Mouse (Mus musculus): ENCODE data around the gene Gm14085. TPM values are rescaled to one million over a fixed set of nuclear protein-coding genes. Genes with fewer than 3 reads are reported as not detected.
"Not testable (repeated sequence)": the region's sequence is repeated elsewhere in the genome, so short reads cannot be mapped to it uniquely, and the experiment has no call there.

Gene Gm14085
- polyA plus RNA-seq (2014; fragmentation: Nextera tagmentation; extraction: Ambion mirVana): not detected in 2 replicates

- Histone ChIP-seq H3K9me3 (ENCODE audit: control insufficient read depth, low read length) (no peaks in the 10 kb centered on the region), H3K27me3 (ENCODE audit: control insufficient read depth, insufficient read depth, low read length) (no peaks in the 10 kb centered on the region), H3K9ac (ENCODE audit: low read length) (no peak within 1 kb of the TSS), H3K4me1 (ENCODE audit: control insufficient read depth, insufficient read depth, low read length) (no peaks in the 10 kb centered on the region), H3K27ac (ENCODE audit: low read depth, low read length) (no peak within 1 kb of the TSS), H3K4me3 (ENCODE audit: low read depth, low read length) (no peak within 1 kb of the TSS), H3K4me2 (no peak within 1 kb of the TSS), H3K36me3 (ENCODE audit: control insufficient read depth, insufficient read depth, low read length) (no peaks in the 10 kb centered on the region)
- no peak for ATAC-seq (ENCODE audit: low FRiP score)
- DNase-seq (ENCODE audit: low spot score, missing footprints): no peak
- 84% methylated on average over 1 of the region's 1 CpGs for WGBS
Observed at GRCm38 (mm10) chr2:122484641-122485040, at the start of gene Gm14085. Gm14085 (plus strand) TSS chr2:122484941.

- H3K27me3 ChIP-seq (ENCODE audit: control insufficient read depth, insufficient read depth, low read length); H3K9ac ChIP-seq (ENCODE audit: low read length); H3K4me1 ChIP-seq (ENCODE audit: control insufficient read depth, insufficient read depth, low read length); DNase-seq (ENCODE audit: low spot score, missing footprints); ATAC-seq (ENCODE audit: low FRiP score); H3K4me3 ChIP-seq (ENCODE audit: low read depth, low read length); H3K27ac ChIP-seq (ENCODE audit: low read depth, low read length); H3K36me3 ChIP-seq (ENCODE audit: control insufficient read depth, insufficient read depth, low read length); H3K4me2 ChIP-seq; H3K9me3 ChIP-seq (ENCODE audit: control insufficient read depth, low read length): not testable (repeated sequence)
- WGBS: 89% methylated on average over 5 of the region's 5 CpGs
Observed at GRCm38 (mm10) chr2:122438706-122439482, 45.8 kb upstream of the Gm14085 start.

GRCm38 (mm10) chr2:122440521-122440920 lies 44.2 kb upstream of the Gm14085 start:
- not testable (repeated sequence) for H3K9ac ChIP-seq (ENCODE audit: low read length); ATAC-seq (ENCODE audit: low FRiP score); H3K9me3 ChIP-seq (ENCODE audit: control insufficient read depth, low read length); H3K4me2 ChIP-seq; DNase-seq (ENCODE audit: low spot score, missing footprints); H3K4me3 ChIP-seq (ENCODE audit: low read depth, low read length); H3K27ac ChIP-seq (ENCODE audit: low read depth, low read length); H3K27me3 ChIP-seq (ENCODE audit: control insufficient read depth, insufficient read depth, low read length); H3K36me3 ChIP-seq (ENCODE audit: control insufficient read depth, insufficient read depth, low read length); H3K4me1 ChIP-seq (ENCODE audit: control insufficient read depth, insufficient read depth, low read length)
- WGBS: 45% methylated on average over 1 of the region's 3 CpGs

GRCm38 (mm10) chr2:122441000-122441933 lies 43.5 kb upstream of the Gm14085 start:
- Histone ChIP-seq H3K9ac (ENCODE audit: low read length) (no peak overlapping the region), H3K27ac (ENCODE audit: low read depth, low read length) (no peak overlapping the region), H3K4me3 (ENCODE audit: low read depth, low read length) (no peak overlapping the region), H3K36me3 (ENCODE audit: control insufficient read depth, insufficient read depth, low read length) (no peaks in the 10 kb centered on the region), H3K9me3 (ENCODE audit: control insufficient read depth, low read length) (no peaks in the 10 kb centered on the region), H3K27me3 (ENCODE audit: control insufficient read depth, insufficient read depth, low read length) (no peaks in the 10 kb centered on the region), H3K4me2 (no peak overlapping the region), H3K4me1 (ENCODE audit: control insufficient read depth, insufficient read depth, low read length) (no peaks in the 10 kb centered on the region)
- ATAC-seq (ENCODE audit: low FRiP score) (no peak), DNase-seq (ENCODE audit: low spot score, missing footprints) (no peak)
- WGBS: 85% methylated on average over 7 of the region's 7 CpGs

- Histone ChIP-seq H3K4me2 (no peak overlapping the region), H3K36me3 (ENCODE audit: control insufficient read depth, insufficient read depth, low read length) (no peaks in the 10 kb centered on the region), H3K9ac (ENCODE audit: low read length) (no peak overlapping the region), H3K9me3 (ENCODE audit: control insufficient read depth, low read length) (no peaks in the 10 kb centered on the region), H3K4me3 (ENCODE audit: low read depth, low read length) (no peak overlapping the region), H3K4me1 (ENCODE audit: control insufficient read depth, insufficient read depth, low read length) (no peaks in the 10 kb centered on the region), H3K27ac (ENCODE audit: low read depth, low read length) (no peak overlapping the region), H3K27me3 (ENCODE audit: control insufficient read depth, insufficient read depth, low read length) (no peaks in the 10 kb centered on the region)
- WGBS: 89% methylated on average over 4 of the region's 4 CpGs
- ATAC-seq (ENCODE audit: low FRiP score) (no peak), DNase-seq (ENCODE audit: low spot score, missing footprints) (no peak)
Observed at GRCm38 (mm10) chr2:122450351-122450750, 34.4 kb upstream of the Gm14085 start.

- no peak for DNase-seq (ENCODE audit: low spot score, missing footprints)
- no peak for ATAC-seq (ENCODE audit: low FRiP score)
- Histone ChIP-seq H3K36me3 (ENCODE audit: control insufficient read depth, insufficient read depth, low read length) (no peaks in the 10 kb centered on the region), H3K4me1 (ENCODE audit: control insufficient read depth, insufficient read depth, low read length) (no peaks in the 10 kb centered on the region), H3K27me3 (ENCODE audit: control insufficient read depth, insufficient read depth, low read length) (no peaks in the 10 kb centered on the region), H3K4me3 (ENCODE audit: low read depth, low read length) (no peak overlapping the region), H3K27ac (ENCODE audit: low read depth, low read length) (no peak overlapping the region), H3K4me2 (no peak overlapping the region), H3K9ac (ENCODE audit: low read length) (no peak overlapping the region), H3K9me3 (ENCODE audit: control insufficient read depth, low read length) (no peaks in the 10 kb centered on the region)
- WGBS: 81% methylated on average over 2 of the region's 2 CpGs
Observed at GRCm38 (mm10) chr2:122452426-122452825, 32.3 kb upstream of the Gm14085 start.

GRCm38 (mm10) chr2:122466901-122467300 lies 17.8 kb upstream of the Gm14085 start:
- Histone ChIP-seq H3K27me3 (ENCODE audit: control insufficient read depth, insufficient read depth, low read length) (no peaks in the 10 kb centered on the region), H3K9ac (ENCODE audit: low read length) (peak overlapping the region; percentile 53), H3K36me3 (ENCODE audit: control insufficient read depth, insufficient read depth, low read length) (no peaks in the 10 kb centered on the region), H3K4me3 (ENCODE audit: low read depth, low read length) (peak overlapping the region; percentile 45), H3K27ac (ENCODE audit: low read depth, low read length) (no peak overlapping the region), H3K4me1 (ENCODE audit: control insufficient read depth, insufficient read depth, low read length) (peaks cover 6% of the 10 kb centered on the region; the same call in 1 of the 2 replicates), H3K4me2 (peak overlapping the region; percentile 83), H3K9me3 (ENCODE audit: control insufficient read depth, low read length) (no peaks in the 10 kb centered on the region)
- 31% methylated on average over 11 of the region's 11 CpGs for WGBS
- no peak for ATAC-seq (ENCODE audit: low FRiP score)
- no peak for DNase-seq (ENCODE audit: low spot score, missing footprints)

GRCm38 (mm10) chr2:122467351-122468013 lies 17.3 kb upstream of the Gm14085 start:
- WGBS: 1% methylated on average over 46 of the region's 46 CpGs
- peaks cover 6% of the 10 kb centered on the region; the same call in 1 of the 2 replicates for H3K4me1 ChIP-seq (ENCODE audit: control insufficient read depth, insufficient read depth, low read length)
- no peaks in the 10 kb centered on the region for H3K27me3 ChIP-seq (ENCODE audit: control insufficient read depth, insufficient read depth, low read length)
- ATAC-seq (ENCODE audit: low FRiP score) (peak; percentile 100), DNase-seq (ENCODE audit: low spot score, missing footprints) (peak; percentile 98)
- H3K27ac ChIP-seq (ENCODE audit: low read depth, low read length): no peak overlapping the region
- H3K9ac ChIP-seq (ENCODE audit: low read length): peak overlapping the region; percentile 53
- H3K4me2 ChIP-seq: peak overlapping the region; percentile 83
- H3K4me3 ChIP-seq (ENCODE audit: low read depth, low read length): peak overlapping the region; percentile 45
- no peaks in the 10 kb centered on the region for H3K9me3 ChIP-seq (ENCODE audit: control insufficient read depth, low read length)
- no peaks in the 10 kb centered on the region for H3K36me3 ChIP-seq (ENCODE audit: control insufficient read depth, insufficient read depth, low read length)
